Mouse (Mus musculus): ENCODE measurements around the gene Olfr1312. TPM values are rescaled to one million over a fixed set of nuclear protein-coding genes. Genes with fewer than 3 reads are reported as not detected.
"Not testable (repeated sequence)": the region's sequence is repeated elsewhere in the genome, so short reads cannot be mapped to it uniquely, and the experiment has no call there.

Olfr1312 gene
- polyA plus RNA-seq (2015; fragmentation: Nextera tagmentation; extraction: Ambion mirVana) = not detected in 2 replicates

DNA sequence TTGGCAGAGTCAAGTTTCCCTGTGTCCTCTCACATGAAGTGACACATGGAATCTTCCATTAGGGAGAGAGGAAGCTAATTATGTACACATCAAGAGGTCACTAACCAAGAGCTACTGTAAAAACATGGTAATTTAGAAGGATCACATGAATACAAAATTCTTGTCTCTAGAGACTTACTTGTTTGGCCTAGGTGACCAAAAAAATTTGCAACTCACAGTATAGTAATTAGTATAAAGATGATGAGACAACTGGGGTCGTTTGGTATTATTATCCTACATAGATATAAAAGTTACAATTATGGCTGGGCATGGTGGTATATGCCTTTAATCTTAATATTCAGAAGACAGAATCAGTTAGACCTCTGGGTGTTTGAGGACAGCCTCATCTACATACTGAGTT is at the start of gene Olfr1312:
Gene Olfr1312, minus strand, starts transcription at position 101 of the 400 bp plus-strand sequence.
- H3K9me3 ChIP-seq = no peaks in the 10 kb centered on the region
- no peak within 1 kb of the TSS for H3K27ac ChIP-seq (replicated peaks)
- no peaks in the 10 kb centered on the region for H3K36me3 ChIP-seq
- no peak within 1 kb of the TSS for H3K9ac ChIP-seq
- no peaks in the 10 kb centered on the region for H3K4me1 ChIP-seq (replicated peaks)
- no peak for ATAC-seq (ENCODE audit: low read depth)
- no peak within 1 kb of the TSS for H3K4me3 ChIP-seq
- WGBS = 41% methylated on average over 1 of the region's 1 CpGs
- no peaks in the 10 kb centered on the region for H3K27me3 ChIP-seq
- no peak within 1 kb of the TSS for H3K4me2 ChIP-seq

DNA sequence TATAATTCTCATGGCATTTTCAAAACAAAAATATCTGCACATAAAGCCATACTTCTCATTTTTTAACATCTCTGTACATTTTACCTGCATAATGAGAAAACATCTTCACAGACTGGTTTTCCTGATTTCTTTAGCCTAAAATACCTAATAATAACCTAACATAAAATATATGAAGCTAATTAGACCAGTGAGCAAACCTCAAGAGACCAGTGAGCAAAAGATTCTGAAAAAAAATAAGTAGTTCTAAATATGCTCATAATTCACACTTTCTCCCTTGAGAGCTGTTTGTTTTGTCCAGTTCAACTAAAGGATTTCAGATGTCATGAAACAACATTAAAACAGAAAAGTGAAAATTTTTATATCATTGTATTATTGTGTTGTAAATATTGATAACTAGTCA is 46.6 kb upstream of the Olfr1312 start, which contains the start of gene Olfr1314:
Gene Olfr1314, minus strand, starts transcription at position 101 of the 400 bp plus-strand sequence.
- no peak within 1 kb of the TSS for H3K27ac ChIP-seq (replicated peaks)
- no peak within 1 kb of the TSS for H3K4me2 ChIP-seq
- no peaks in the 10 kb centered on the region for H3K4me1 ChIP-seq (replicated peaks)
- H3K36me3 ChIP-seq = no peaks in the 10 kb centered on the region
- H3K9me3 ChIP-seq = no peaks in the 10 kb centered on the region
- ATAC-seq (ENCODE audit: low read depth) = no peak
- H3K9ac ChIP-seq = no peak within 1 kb of the TSS
- no peaks in the 10 kb centered on the region for H3K27me3 ChIP-seq
- H3K4me3 ChIP-seq = no peak within 1 kb of the TSS

DNA sequence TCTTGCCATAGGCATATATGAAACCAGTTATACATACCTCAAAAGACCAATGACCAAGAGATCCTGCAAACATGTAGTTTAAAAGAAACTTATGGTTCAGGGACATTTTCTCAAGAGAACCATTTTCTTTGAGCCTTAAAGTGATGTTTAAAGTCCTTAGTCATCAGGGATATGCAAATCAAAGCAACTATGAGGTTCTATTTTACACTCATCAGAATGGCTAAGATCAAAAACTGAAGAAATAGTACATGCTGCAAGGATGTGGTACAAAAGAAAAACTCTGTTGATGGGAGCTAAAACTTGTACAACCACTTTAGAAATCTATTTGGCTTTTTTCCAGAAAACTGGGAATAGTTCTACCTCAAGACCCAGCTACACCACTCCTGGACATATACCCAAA is 27.7 kb upstream of the Olfr1312 start, which contains the start of gene Olfr1313:
Gene Olfr1313, minus strand, starts transcription at position 101 of the 400 bp plus-strand sequence.
- Histone ChIP-seq H3K4me3 (no peak within 1 kb of the TSS), H3K4me1 (replicated peaks) (no peaks in the 10 kb centered on the region), H3K9me3 (no peaks in the 10 kb centered on the region), H3K36me3 (no peaks in the 10 kb centered on the region), H3K27me3 (no peaks in the 10 kb centered on the region), H3K4me2 (no peak within 1 kb of the TSS), H3K27ac (replicated peaks) (no peak within 1 kb of the TSS), H3K9ac (no peak within 1 kb of the TSS)
- ATAC-seq (ENCODE audit: low read depth) = no peak

GRCm38 (mm10) chr2:112026971-112027370 is 23.1 kb downstream of the Olfr1312 start:
- not testable (repeated sequence) for H3K27ac ChIP-seq (replicated peaks); H3K9me3 ChIP-seq; H3K27me3 ChIP-seq; H3K4me1 ChIP-seq (replicated peaks); ATAC-seq (ENCODE audit: low read depth); H3K9ac ChIP-seq; H3K36me3 ChIP-seq; H3K4me3 ChIP-seq; H3K4me2 ChIP-seq
- 62% methylated on average over 6 of the region's 6 CpGs for WGBS

GRCm38 (mm10) chr2:112024312-112024711 is 25.7 kb downstream of the Olfr1312 start, which contains the start of gene Olfr1311:
Olfr1311 (minus strand) TSS chr2:112024412.
- H3K27ac ChIP-seq (replicated peaks) = no peak within 1 kb of the TSS
- WGBS = 88% methylated on average over 2 of the region's 2 CpGs
- no peaks in the 10 kb centered on the region for H3K36me3 ChIP-seq
- ATAC-seq (ENCODE audit: low read depth) = no peak
- H3K27me3 ChIP-seq = no peaks in the 10 kb centered on the region
- no peak within 1 kb of the TSS for H3K4me2 ChIP-seq
- H3K9ac ChIP-seq = no peak within 1 kb of the TSS
- H3K9me3 ChIP-seq = no peaks in the 10 kb centered on the region
- no peaks in the 10 kb centered on the region for H3K4me1 ChIP-seq (replicated peaks)
- no peak within 1 kb of the TSS for H3K4me3 ChIP-seq

GRCm38 (mm10) chr2:112014900-112015299 is 35.1 kb downstream of the Olfr1312 start:
- Histone ChIP-seq H3K4me3 (no peak overlapping the region), H3K36me3 (no peaks in the 10 kb centered on the region), H3K4me2 (no peak overlapping the region), H3K27ac (replicated peaks) (no peak overlapping the region), H3K27me3 (no peaks in the 10 kb centered on the region), H3K4me1 (replicated peaks) (no peaks in the 10 kb centered on the region), H3K9me3 (no peaks in the 10 kb centered on the region), H3K9ac (no peak overlapping the region)
- WGBS = 89% methylated on average over 3 of the region's 3 CpGs
- ATAC-seq (ENCODE audit: low read depth) = no peak

DNA sequence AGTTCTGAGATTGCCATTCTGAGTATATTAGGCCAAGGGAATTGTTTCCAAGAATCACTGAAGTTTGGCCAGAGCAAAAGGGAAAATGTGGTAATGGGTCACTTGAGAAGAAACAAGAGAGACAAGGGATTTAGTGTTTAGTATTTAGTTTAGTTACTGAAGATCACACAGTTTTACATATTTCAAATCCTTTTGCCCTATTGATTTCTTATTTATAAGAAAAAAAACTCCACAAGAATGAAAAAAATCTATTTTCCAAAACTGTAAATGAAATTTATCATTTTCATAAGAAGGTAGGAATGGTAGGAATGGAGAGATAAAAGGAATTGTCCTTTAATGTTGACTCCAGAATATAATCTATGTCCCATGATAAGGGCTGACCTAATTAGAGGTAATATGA is 37.4 kb downstream of the Olfr1312 start, which contains the start of gene Olfr1310:
Gene Olfr1310, minus strand, starts transcription at position 101 of the 400 bp plus-strand sequence.
- Histone ChIP-seq H3K27me3 (no peaks in the 10 kb centered on the region), H3K4me3 (no peak within 1 kb of the TSS), H3K27ac (replicated peaks) (no peak within 1 kb of the TSS), H3K4me1 (replicated peaks) (no peaks in the 10 kb centered on the region), H3K9ac (no peak within 1 kb of the TSS), H3K36me3 (no peaks in the 10 kb centered on the region), H3K9me3 (no peaks in the 10 kb centered on the region), H3K4me2 (no peak within 1 kb of the TSS)
- ATAC-seq (ENCODE audit: low read depth) = no peak

GRCm38 (mm10) chr2:111990181-111990580 is 59.9 kb downstream of the Olfr1312 start, which contains the start of gene Olfr1309:
Olfr1309 (minus strand) TSS chr2:111990281.
- 63% methylated on average over 1 of the region's 1 CpGs for WGBS
- no peak within 1 kb of the TSS for H3K9ac ChIP-seq

More at GRCm38 (mm10) chr2:111990181-111990580, 59.9 kb downstream of the Olfr1312 start, which contains the start of gene Olfr1309:
- Histone ChIP-seq H3K27ac (replicated peaks) (no peak within 1 kb of the TSS), H3K9me3 (no peaks in the 10 kb centered on the region), H3K36me3 (no peaks in the 10 kb centered on the region), H3K4me1 (replicated peaks) (no peaks in the 10 kb centered on the region), H3K27me3 (no peaks in the 10 kb centered on the region), H3K4me2 (no peak within 1 kb of the TSS), H3K4me3 (no peak within 1 kb of the TSS)
- no peak for ATAC-seq (ENCODE audit: low read depth)

Other genes starting within 250 kb of the Olfr1312 start
- not detected in 2 replicates for gene Olfr1303, start 229.9 kb downstream of the Olfr1312 start, polyA plus RNA-seq (2015; fragmentation: Nextera tagmentation; extraction: Ambion mirVana)
- gene Olfr1305, start 173.1 kb downstream of the Olfr1312 start, polyA plus RNA-seq (2015; fragmentation: Nextera tagmentation; extraction: Ambion mirVana) = not detected in 2 replicates
- gene Olfr1306, start 134.0 kb downstream of the Olfr1312 start, polyA plus RNA-seq (2015; fragmentation: Nextera tagmentation; extraction: Ambion mirVana) = not detected in 2 replicates
- gene Olfr1307, start 100.8 kb downstream of the Olfr1312 start, polyA plus RNA-seq (2015; fragmentation: Nextera tagmentation; extraction: Ambion mirVana) = 0.01 TPM in 1 of 2 replicates, not detected in the other
- gene Olfr1308, start 85.3 kb downstream of the Olfr1312 start, polyA plus RNA-seq (2015; fragmentation: Nextera tagmentation; extraction: Ambion mirVana) = not detected in 2 replicates
- not detected in 2 replicates for gene Olfr1309, start 60.0 kb downstream of the Olfr1312 start, polyA plus RNA-seq (2015; fragmentation: Nextera tagmentation; extraction: Ambion mirVana)
- not detected in 2 replicates for gene Olfr1310, start 37.5 kb downstream of the Olfr1312 start, polyA plus RNA-seq (2015; fragmentation: Nextera tagmentation; extraction: Ambion mirVana)
- not detected in 2 replicates for gene Olfr1311, start 25.8 kb downstream of the Olfr1312 start, polyA plus RNA-seq (2015; fragmentation: Nextera tagmentation; extraction: Ambion mirVana)
- not detected in 2 replicates for gene Olfr1313, start 27.6 kb upstream of the Olfr1312 start, polyA plus RNA-seq (2015; fragmentation: Nextera tagmentation; extraction: Ambion mirVana)
- gene Olfr1314, start 46.5 kb upstream of the Olfr1312 start, polyA plus RNA-seq (2015; fragmentation: Nextera tagmentation; extraction: Ambion mirVana) = not detected in 2 replicates
- gene Olfr1315-ps1, start 65.2 kb upstream of the Olfr1312 start, polyA plus RNA-seq (2015; fragmentation: Nextera tagmentation; extraction: Ambion mirVana) = not detected in 2 replicates
- not detected in 2 replicates for gene Olfr1316, start 84.7 kb upstream of the Olfr1312 start, polyA plus RNA-seq (2015; fragmentation: Nextera tagmentation; extraction: Ambion mirVana)
- not detected in 2 replicates for gene Olfr1317, start 90.1 kb upstream of the Olfr1312 start, polyA plus RNA-seq (2015; fragmentation: Nextera tagmentation; extraction: Ambion mirVana)
- gene Olfr1318, start 104.0 kb upstream of the Olfr1312 start, polyA plus RNA-seq (2015; fragmentation: Nextera tagmentation; extraction: Ambion mirVana) = 0.06 TPM in 1 of 2 replicates, not detected in the other
- gene Lpcat4, start 189.2 kb upstream of the Olfr1312 start, polyA plus RNA-seq (2015; fragmentation: Nextera tagmentation; extraction: Ambion mirVana) = 18.5 and 21.7 TPM in 2 replicates
- gene Nutm1, start 209.1 kb upstream of the Olfr1312 start, polyA plus RNA-seq (2015; fragmentation: Nextera tagmentation; extraction: Ambion mirVana) = 0.11 TPM in 1 of 2 replicates, not detected in the other
- 163 and 172 TPM in 2 replicates for gene Nop10, start 211.7 kb upstream of the Olfr1312 start, polyA plus RNA-seq (2015; fragmentation: Nextera tagmentation; extraction: Ambion mirVana)
- gene Slc12a6, start 215.6 kb upstream of the Olfr1312 start, polyA plus RNA-seq (2015; fragmentation: Nextera tagmentation; extraction: Ambion mirVana) = 13.6 and 15.0 TPM in 2 replicates
- gene Gm21985, start 216.1 kb upstream of the Olfr1312 start, polyA plus RNA-seq (2015; fragmentation: Nextera tagmentation; extraction: Ambion mirVana) = not detected in 2 replicates

All from neural tube, embryonic 13.5 days (tissue).